Mouse (Mus musculus) erythroid progenitor cell, adult 5-6 weeks (primary cell): ENCODE data around the gene Enpp4. TPM values are rescaled to one million over a fixed set of nuclear protein-coding genes. Genes with fewer than 3 reads are reported as not detected.

Experiments used
- total RNA-seq, 2 experiments: library from RNA; stranded (forward) in 1 of 2; stranded (reverse) in 1 of 2; fragments of 150-400 nt in 1 of 2; fragments of 186-747, 209-891 nt in 1 of 2; gene quantifications; 2 replicates each; pipeline versions ENCODE4 v1.2.3 to v1.2.4; 2015 to 2017; ENCODE audit warnings: low replicate concordance in 2 of 2

Gene Enpp4
- total RNA-seq, 2 experiments from 2014 or later: 10.1 to 15.5 TPM

Other genes starting within 250 kb of the Enpp4 start
- 2.5 and 6.5 TPM in 2 replicates for gene Enpp5, start 27.0 kb downstream of the Enpp4 start, total RNA-seq (2015; ENCODE audit: low replicate concordance)
- gene Enpp5, start 27.0 kb downstream of the Enpp4 start, total RNA-seq (2017; ENCODE audit: low replicate concordance): 1.2 and 3.0 TPM in 2 replicates
- gene Clic5, start 82.8 kb upstream of the Enpp4 start, total RNA-seq (2015; ENCODE audit: low replicate concordance): not detected in 2 replicates
- gene Clic5, start 82.8 kb upstream of the Enpp4 start, total RNA-seq (2017; ENCODE audit: low replicate concordance): not detected in 2 replicates